Mouse (Mus musculus): ENCODE results near the gene Cd276.

GRCm38 (mm10) chr9:58530407-58530806, 24.8 kb downstream of the Cd276 start:
- TF ChIP-seq CTCF (IDR thresholded peaks at IDR 0.05; ENCODE audit: low read depth): no peak
- TF ChIP-seq EP300 (optimal IDR thresholded peaks at IDR 0.05): no peak

Measured in stomach, postnatal 0 days (tissue).